Mouse (Mus musculus) adrenal gland, adult (tissue): ENCODE measurements at regions not wholly inside any gene's neighbourhood (a gene's known extent, or its start where the extent isn't known, plus 50 kb on each side); places are given as distances from the start of the nearest gene placed in this dataset.
A peak's percentile ranks its signal among the peaks of the same experiment; 100 is the strongest.

ENCODE experiments used
- DNase-seq, 2 experiments: peaks; one replicate each; pipeline ENCODE4 v3.0.0; 2022 to 2023; ENCODE audit warnings: low spot score in 1 of 2; ENCODE audit not compliant: inconsistent age in 2 of 2

DNA sequence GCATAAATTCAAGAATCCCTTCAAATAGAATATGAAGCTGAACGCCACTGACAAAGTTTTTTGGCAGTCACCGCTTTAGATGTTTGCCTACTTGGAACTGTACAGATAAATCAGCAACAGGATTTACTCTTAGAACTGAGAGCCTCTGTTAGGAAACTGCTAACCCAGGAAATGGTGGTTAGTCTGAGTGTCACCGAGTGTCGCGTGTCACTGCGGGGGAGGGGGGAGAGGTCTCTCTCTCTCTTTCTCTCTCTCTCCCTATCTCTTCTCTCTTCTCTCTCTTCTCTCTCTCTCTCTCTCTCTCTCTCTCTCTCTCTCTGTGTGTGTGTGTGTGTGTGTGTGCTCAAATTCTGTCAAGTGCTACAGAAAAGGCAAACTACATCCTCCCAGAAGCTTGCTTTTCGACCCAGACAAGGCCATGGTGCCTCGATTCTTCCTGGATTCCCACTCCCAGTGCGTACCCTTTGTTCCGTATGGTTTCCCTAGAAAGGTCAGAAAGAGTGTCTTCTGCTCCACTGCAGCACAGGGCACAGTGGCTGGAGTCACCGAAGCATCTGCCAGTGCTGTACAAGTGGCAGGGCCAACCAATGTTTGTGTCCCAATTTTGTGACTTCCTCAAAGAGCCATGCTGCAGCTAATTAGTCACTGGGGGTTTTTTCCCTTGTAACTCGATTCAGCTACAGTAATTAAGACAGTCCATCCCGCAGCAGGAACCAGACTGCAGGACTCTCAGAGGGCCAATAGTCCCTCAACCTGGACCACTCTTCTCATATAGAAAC, 87.0 kb downstream of the Cog6 start:
- DNase-seq = no peak

DNA sequence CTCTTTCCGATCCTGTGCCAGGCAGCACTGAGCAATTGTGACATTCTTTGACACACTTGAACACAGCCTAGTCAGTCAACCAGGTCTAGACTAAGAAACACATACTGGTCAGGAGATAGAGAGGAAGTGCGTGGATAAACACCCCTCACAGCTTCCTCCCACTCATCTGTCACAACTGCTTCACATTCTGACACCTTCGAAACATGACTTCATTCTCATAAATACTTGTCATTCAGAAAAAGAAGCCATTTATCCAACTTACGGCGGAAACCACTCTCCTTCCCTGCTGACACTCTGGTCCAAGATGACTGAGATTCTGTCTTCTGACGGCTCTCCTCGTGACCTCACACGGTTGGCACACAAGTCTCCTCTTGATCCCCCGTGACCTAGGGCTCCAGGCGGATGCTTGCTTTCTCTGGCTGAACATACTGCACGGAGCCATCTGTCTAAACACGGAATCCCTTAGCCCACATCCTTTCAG, 89.6 kb downstream of the Cog6 start:
- no peak for DNase-seq

DNA sequence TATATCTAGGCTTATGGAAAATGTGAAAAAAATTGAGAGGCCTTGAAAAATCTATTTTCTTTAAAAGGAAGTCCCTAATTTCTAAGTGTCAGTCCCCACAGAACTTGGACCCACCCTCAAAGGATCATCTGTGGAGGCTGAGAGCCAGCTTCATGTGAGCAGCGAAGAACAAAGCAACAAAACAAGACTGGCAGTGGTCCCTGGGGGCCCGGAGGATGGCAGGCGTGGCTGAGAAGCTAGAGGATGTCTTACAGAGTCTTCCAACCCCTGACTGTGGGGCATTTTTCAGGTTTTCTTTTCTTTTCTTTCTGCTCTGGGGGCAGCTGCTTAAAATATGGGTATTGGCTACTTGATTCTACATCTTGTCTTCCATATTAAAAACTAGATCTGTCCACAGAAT, 90.5 kb downstream of the Cog6 start:
- DNase-seq = no peak

DNA sequence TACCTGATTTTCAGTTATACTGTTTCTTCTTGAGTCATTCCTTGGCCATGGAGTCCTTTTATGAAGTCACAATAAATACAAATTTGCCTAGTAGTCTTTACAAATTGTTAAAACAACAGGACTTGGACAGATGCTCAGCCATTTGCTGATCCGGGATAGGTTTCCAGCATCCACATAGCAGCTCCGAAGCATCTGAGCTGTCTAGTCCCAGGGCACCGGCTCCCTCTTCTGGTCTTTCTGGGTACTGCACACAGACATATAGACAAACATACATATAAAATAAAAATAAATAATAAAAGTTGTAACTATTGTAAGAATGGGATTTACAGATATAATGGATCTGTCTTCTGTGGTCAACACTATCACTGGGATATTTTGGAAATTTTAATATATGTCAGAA, 91.8 kb downstream of the Cog6 start:
- DNase-seq = peak in 1 of 2 experiments; percentile 68

DNA sequence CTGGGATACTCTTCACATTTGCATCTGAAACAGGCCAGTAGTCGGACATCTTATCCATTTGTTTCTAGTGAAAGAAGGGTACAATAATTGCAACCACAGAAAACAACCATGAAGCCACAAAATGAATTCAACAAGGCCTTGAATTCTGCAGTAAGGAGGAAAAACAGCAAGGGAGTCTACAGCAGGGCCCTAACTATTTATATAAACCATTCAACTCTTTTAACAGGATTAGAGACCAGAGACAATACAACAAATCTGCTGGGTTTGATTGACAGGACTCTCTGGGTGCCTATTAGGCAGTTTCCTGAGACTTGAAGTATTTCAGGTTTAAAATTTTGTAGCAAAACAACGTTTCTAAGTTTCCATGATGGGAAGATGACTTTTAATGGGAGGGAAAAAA, 92.4 kb downstream of the Cog6 start:
- no peak for DNase-seq

DNA sequence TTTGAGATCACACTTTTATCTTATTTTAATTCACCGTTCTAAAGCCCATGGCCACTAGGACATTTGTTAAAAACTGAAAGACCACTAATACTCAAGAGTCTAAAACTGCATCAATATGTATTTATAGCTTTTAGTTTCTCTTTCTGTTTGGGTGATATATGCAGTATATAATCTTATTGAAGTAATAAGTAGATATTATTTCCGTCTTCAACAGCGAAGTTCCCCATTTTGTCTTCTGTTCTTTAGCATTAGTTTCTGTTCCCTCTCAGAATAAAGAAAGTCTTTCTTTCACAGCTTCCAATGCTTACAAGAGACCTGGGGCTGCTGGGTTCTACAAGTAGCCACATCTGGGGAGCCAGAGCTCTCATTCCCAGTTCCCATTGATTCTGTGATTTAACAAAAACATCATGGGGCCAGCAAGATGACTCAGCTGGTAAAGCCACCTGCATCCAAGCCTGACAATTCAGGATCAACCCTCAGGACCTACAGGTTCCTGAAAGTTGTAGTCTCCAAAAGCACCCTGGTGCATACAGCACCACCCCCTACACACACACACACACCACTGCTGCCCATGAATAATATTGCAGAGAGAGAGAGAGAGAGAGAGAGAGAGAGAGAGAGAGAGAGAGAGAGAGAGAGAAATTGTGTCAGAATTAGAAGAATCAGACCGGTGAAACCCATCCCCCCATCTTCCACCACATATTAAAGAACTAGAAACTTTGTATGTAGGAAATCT, 93.0 kb downstream of the Cog6 start:
- DNase-seq = no peak

DNA sequence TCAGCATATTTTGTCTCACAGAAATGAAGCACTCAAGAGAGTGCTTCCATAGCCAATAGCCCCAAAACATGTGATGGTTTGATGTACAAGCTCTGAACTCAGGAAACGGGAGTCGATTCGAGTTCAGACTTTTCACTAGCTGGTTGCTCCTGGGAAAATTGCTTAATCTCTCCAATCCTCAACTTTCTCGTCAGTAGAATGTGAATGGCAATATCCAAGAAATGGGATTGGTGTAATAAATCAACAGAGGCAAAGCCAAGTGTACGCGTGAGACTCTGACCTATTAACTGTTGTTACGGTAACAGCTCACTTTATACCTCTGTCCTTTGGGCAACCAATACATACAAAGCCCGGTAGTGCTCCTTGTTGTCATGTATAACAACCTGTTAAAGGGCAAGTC, 94.6 kb downstream of the Cog6 start:
- no peak for DNase-seq

DNA sequence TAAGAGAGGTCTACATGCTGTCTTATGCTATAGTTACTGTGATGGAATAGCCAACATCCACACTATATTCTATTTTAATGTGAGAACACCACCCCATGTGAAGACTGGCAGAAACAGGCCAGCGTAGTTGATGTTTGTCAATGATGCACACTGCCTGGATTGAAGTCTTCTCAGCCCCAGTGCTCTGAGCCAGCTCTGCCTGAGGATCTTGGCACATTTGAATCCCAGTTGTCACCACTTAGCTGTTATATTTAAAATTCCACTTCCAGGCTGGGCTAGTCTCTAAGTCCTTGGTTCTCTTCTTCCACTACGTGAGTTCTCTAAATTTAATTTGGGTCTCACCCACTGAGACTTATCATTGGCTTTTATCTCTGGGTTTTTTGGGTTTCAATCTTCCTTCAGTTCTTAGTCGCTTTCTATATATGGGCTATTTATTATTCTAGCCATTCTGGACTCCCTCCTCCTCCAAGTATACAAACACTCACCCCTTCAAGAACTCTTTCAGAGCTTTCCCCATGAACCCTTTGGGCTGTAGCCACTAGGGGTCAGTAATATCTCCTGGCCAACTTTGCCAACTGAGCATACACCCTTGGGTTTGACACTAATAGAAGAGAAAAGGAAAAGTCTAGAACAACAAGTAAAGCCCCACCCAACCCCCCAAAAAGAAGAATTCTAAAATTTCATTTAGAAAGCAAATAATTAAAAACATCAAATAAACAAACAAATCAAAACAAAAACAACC, 110.0 kb downstream of the Cog6 start:
- DNase-seq = peak in 1 of 2 experiments; percentile 48

DNA sequence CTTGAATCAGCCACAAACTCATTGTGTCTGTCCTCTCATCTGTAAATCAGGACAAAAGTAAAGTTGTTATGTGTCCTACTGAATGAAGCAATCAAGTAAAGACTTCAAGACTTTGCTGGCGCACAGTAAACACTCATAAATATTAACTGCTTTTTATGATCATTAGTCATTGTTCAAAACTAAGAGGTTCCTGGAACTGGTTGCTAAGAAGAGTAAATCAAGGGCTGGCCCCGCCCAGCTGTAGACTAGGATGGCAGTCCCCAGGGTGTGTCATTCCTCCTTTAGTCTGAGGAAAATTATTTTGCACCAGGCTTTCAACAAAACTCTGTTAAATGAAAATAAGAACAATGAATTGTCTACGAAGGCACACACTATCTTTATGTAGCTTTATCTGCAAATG, 113.0 kb downstream of the Cog6 start:
- DNase-seq = peak in 1 of 2 experiments; percentile 76

DNA sequence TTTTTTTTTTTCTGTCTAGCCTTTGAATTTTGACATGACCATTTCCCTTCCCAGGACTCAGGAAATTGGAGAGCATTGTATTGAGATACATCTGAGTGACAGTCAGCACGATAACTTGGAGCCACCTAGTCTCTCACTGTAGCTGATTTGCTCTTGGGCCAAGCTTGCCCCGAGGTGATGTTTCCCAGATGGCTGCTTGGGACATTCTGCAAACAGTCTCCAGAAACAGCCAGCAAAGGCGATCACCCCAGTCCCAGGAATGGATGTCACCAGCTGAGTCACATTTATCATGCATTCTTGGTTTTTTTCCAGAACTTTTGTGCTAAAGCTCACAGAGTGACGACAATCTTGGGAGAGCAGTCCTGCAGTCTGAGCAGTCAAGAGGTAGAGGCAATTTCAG, 119.4 kb downstream of the Cog6 start:
- peak; percentile 44 to 48 for DNase-seq

DNA sequence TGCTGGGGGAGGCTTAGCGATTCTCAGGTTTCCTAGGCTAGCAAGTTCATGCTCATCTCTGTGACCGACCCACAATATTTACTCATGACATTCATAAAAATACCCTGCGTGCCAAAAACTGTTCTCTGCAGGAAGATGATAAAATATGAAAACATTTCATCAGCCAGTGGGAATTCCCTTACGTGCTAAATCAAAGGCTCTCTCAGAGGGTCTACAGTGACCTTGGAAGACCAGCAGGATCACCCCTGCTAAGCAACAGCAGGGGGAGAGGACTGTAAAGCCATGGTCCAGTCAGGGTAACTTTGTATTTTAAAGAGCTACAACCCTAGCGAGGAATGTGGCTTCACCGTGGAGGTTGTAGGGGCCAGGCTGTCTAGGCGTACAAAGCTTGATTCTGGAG, 120.6 kb downstream of the Cog6 start:
- no peak for DNase-seq

DNA sequence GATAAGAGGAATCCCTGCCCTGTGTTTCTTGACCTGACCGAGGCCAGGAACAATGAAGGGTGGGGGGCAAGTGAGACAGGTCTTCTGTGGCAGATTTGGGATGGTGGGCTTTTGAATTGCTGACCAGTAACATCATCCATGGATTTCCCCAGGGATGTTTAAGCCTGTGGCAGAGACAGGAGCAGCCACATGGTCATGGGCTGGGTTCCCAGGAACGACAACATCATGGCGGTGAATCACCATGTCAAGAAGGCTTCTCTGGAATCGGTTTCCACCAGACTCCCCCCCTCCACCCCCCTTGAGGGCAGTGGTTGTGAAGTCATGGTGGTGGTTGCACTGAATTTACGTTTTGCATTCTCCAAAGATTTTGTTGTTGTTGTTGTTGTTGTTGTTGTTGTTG, 121.3 kb downstream of the Cog6 start:
- DNase-seq = no peak

DNA sequence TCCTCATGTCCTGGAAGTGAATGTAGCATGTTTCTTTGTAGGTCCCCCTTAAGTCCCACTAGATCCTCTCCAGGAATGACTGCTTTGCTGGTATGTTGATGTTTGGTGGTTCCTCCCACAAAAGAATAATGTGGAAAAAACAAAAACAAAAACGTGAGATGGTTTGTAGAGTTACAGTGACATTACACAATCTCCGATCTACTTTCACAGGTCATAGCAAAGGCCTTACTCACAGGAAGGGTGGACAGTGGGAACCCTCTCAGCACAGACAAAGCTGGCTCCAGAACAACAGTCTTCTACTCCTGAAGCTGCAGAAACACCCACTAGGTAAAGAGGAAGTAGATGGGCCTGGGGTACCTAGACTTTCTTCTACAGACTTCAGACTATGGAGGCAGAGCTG, 122.2 kb downstream of the Cog6 start:
- DNase-seq = no peak

DNA sequence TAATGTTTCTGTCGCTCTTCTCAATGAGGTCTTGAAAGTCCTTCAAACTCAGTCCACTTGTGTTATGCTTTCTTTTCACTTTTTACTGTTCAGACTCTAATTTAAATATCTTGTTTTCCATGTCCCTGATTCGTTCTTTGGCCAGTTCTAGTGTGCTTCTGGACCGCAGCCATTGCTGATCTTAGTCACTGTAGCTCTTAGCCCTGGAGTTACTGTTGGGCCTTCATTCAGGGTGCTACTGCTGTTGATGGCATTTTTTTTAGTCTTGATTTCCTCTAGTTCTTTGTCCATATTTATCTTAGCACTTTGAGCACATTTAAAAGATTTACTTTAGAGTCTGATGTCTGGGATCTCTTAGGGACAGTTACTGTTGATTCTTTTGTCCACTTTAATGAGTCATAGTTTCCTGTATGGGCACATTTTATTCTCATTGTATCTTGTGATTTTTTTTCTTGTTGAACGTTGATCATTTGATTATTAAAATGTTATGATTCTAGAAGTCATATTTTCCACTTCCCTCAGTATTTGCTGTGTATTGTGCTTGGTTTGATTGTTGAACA, 127.8 kb downstream of the Cog6 start:
- DNase-seq = peak; percentile 23 to 65

DNA sequence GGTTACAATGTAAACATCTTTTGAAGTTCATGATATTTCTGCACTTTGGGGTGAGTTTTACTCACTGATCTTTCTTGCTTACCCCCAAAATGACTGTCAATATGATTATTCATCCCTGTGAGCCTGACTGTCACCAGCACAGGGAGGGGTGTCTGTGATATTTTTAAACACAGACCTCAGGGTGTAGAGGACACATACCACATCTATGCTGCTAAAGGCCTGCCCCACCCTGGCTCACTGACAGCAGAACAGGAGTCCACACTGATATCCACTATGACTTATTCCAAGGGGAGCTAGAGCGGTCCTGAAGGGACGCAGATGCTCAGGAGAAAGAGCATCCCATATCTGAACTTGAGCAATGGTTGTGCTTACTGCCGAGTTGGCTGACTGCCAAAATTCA, 135.1 kb downstream of the Cog6 start:
- no peak for DNase-seq

DNA sequence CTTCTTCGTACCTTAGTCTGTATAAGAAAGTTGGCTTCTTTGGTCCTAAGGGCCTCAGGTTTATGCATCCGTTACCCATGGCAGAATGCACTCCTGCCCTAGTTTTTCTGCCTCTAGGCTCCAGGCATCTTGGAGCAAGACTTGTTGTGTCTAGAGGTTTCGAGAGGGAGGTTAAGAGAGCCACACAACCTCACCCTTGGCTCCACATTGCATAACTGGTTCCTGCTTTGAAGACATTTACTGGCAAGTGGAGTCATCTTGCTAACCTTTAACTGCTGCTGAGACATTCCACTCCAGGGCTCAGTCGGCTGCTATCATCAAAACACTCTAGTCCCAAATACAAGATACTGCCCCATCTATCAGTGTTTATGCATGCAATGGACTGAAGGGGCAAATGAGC, 135.9 kb downstream of the Cog6 start:
- no peak for DNase-seq

DNA sequence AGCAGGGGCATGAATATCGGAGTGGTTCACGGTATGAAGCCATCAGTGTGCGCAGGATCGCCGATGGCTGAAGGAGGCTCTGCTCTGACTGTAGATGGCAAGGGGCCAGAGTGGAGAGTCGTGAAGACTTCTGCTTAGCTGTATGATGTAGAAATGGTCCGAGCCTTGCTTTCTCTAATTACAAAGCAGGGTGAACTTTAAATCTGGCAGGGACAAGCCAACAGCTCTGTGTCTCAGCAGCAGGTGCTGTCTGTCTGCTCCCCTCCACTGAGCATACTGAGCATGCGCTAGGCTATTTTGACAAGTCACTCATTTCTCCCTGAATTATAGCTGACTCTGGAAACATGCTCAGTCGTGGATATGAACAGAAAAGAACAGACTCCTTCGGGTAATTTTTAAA, 137.3 kb downstream of the Cog6 start:
- DNase-seq = no peak

DNA sequence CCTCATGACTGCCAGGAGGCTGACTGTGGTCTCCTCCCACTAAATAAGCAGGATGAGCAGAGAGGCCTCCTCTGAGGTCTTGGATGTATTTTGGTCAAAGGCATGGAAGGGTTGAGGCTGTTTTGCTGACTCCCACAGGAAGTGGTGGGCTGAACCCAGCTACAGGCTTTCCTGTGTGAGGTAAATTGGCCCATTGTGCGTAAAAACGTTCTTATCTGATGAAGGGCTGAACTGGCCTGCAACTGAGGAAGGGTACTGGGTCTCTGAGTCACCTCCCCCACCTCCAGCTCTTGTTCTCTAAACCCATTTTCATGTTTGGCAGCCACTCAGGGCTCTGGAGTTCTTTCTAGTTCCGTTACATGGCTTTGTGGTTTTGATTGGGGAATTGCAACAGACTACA, 138.7 kb downstream of the Cog6 start:
- no peak for DNase-seq

DNA sequence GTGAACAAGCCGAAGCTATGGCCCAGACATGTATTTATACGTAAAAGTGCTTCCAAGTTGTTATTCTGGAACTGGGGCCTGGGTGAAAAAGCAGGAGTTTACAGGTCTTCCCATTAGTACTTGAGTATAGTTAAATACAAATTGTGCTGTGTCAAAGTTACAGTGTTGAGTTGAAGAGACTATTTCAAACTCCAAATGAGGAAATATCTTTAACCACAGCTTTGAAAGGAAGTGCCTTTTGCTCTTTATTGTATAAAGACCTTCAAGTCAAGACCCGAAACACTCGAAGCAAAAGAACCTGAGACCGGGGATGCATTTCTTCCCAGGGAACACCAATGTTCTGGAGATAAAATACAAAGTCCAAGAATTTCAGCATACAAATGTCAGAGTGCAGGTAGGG, 144.8 kb downstream of the Cog6 start:
- DNase-seq = no peak

DNA sequence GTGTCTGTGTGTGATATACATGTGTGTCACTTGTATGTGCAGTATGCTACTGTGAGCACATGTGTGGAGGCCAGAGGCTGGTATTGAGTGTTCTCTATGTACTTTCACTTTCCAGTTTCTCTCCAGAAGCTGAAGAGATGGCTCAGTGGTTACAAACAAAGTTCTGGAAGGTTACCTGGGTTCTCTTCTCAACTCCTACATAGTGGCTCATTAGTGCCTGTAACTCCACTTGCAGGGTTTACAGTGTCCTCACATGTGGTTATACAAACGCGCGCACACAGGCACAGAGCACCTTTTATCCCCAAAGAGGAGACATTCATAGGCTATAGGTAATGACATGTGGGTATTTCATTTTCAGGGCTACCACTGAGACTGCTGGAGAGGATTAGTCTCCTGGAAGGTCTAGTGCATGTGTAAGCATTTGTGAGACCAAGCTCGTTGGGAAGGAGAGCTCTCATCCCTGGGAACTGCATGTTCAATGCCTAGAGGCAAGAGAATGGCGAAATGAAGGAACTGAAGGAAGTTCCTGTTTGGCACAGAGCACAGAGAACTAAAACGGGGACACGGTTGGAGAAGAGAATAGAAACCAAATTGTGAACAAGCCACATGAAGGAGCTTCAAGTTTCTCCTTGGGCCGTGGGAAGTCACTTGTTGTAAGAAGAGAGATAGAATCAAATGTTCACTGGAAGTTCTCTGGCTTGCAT, 153.7 kb downstream of the Cog6 start:
- DNase-seq = no peak

DNA sequence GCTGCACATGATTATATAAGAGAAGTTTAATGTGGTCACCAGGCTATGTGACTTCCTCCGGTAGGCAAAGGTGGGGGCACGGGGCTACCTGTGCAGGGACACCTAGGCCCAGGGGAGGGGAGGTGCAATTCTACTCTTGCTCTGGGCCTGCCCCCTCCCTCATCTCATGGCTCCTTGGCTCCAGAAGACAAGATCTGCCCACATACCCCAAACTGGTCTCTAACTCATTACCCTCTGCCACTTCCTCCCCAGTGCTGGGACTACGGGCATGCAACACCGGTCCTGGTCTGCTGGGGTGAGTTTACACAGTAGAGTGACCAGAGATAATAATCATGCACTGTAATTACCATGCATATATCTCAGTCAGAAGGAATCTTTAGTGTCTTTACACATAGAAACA, 155.0 kb downstream of the Cog6 start:
- DNase-seq = no peak
